Mouse (Mus musculus) lung, postnatal 0 days (tissue): ENCODE measurements around the gene C3ar1. TPM values are rescaled to one million over a fixed set of nuclear protein-coding genes. Genes with fewer than 3 reads are reported as not detected.

Experiments
- ATAC-seq: fragments of 200-750 bp; cut with Nextera tagmentation; 2 replicates; pipeline ENCODE4 v1.8.0; 2017; ENCODE audit warnings: moderate library complexity
- DNase-seq: peaks from one replicate; pipeline ENCODE4 v3.0.0-alpha.2; 2016; ENCODE audit warnings: low spot score
- H3K27ac ChIP-seq: fragments of 300-500 bp; sonication (generic); 2 replicates; pipeline ENCODE4 v1.5.1; 2014; ENCODE audit warnings: antibody characterized with exemption, mild to moderate bottlenecking, low read length, mixed read lengths
- H3K27me3 ChIP-seq: fragments of 300-500 bp; sonication (generic); replicated peaks from 2 replicates; pipeline ENCODE4 v1.6.1; 2014; ENCODE audit warnings: low read length, mixed read lengths; ENCODE audit not compliant: insufficient read depth
- H3K36me3 ChIP-seq: fragments of 300-500 bp; sonication (generic); 2 replicates; pipeline ENCODE4 v1.6.1; 2014; ENCODE audit warnings: low read length, mixed read lengths; ENCODE audit not compliant: insufficient read depth
- H3K4me1 ChIP-seq: fragments of 300-500 bp; sonication (generic); 2 replicates; pipeline ENCODE4 v1.6.1; 2014; ENCODE audit warnings: antibody characterized with exemption, low read depth, low read length, mixed read lengths; ENCODE audit not compliant: insufficient read depth
- H3K4me2 ChIP-seq: fragments of 300-500 bp; sonication (generic); replicated peaks from 2 replicates; pipeline ENCODE4 v1.6.1; 2014; ENCODE audit warnings: low read depth, mild to moderate bottlenecking, low read length, moderate library complexity, mixed read lengths
- H3K4me3 ChIP-seq: fragments of 300-500 bp; sonication (generic); 2 replicates; pipeline ENCODE4 v1.5.1; 2014; ENCODE audit warnings: low read depth, low read length
- H3K9ac ChIP-seq: fragments of 300-500 bp; sonication (generic); replicated peaks from 2 replicates; pipeline ENCODE4 v1.6.1; 2014; ENCODE audit warnings: low read depth, mild to moderate bottlenecking
- H3K9me3 ChIP-seq: fragments of 300-500 bp; sonication (generic); 2 replicates; pipeline ENCODE4 v1.6.1; 2016; ENCODE audit warnings: low read length, mixed read lengths
- CTCF ChIP-seq: IDR thresholded peaks from 2 replicates; pipeline ENCODE4 v1.5.1; 2016; ENCODE audit warnings: antibody characterized with exemption, mild to moderate bottlenecking
- EP300 ChIP-seq: IDR thresholded peaks from 2 replicates; pipeline ENCODE4 v1.6.1; 2016; ENCODE audit warnings: antibody characterized with exemption, mild to moderate bottlenecking, control low read depth
- WGBS: fragments of 180-500 bp; shearing (Covaris S2); extraction: QIAGEN DNeasy Blood & Tissue Kit; methylation state at CpG from one replicate; pipeline ENCODE4 v1.1.7; 2014; 5-methylcytosine and 5-hydroxymethylcytosine counted together
- polyA plus RNA-seq: library from polyadenylated mRNA; unstranded; fragments of >200 nt; fragmentation: Nextera tagmentation; extraction: Ambion mirVana; gene quantifications from 2 replicates; pipeline ENCODE4 v1.2.1, GENCODE M21; 2015

C3ar1 gene
- polyA plus RNA-seq: 3.4 and 3.6 TPM in 2 replicates

DNA sequence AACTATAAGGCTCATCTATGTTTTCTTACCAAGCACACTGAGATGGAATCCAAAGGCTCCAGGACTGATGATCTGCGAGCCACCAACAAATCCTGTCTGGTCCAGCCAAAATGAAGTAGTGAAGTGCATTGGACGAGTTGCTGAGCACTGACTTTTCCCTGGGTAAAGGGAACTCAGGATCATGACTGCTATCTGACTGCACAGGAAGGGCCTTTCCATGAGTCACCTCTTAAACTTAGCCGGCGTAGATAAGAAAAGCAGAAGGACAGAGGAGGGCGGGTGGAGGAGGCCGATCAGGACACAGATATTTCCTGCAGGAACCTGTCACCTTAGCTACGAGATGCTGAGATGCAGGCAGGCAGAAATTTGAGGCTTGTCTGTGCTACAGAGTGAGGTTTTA, at the start of gene C3ar1:
Gene C3ar1 (minus strand): TSS at position 207 of the 400 bp plus-strand sequence.
- Histone ChIP-seq H3K27ac (no peak within 1 kb of the TSS), H3K4me1 (no peaks in the 10 kb centered on the region), H3K9me3 (no peaks in the 10 kb centered on the region), H3K4me2 (no peak within 1 kb of the TSS), H3K4me3 (no peak within 1 kb of the TSS), H3K36me3 (no peaks in the 10 kb centered on the region), H3K27me3 (no peaks in the 10 kb centered on the region), H3K9ac (no peak within 1 kb of the TSS)
- TF ChIP-seq CTCF: no peak
- no peak for TF ChIP-seq EP300
- DNase-seq: no peak
- 36% methylated on average over 7 of the region's 7 CpGs for WGBS
- no peak for ATAC-seq

DNA sequence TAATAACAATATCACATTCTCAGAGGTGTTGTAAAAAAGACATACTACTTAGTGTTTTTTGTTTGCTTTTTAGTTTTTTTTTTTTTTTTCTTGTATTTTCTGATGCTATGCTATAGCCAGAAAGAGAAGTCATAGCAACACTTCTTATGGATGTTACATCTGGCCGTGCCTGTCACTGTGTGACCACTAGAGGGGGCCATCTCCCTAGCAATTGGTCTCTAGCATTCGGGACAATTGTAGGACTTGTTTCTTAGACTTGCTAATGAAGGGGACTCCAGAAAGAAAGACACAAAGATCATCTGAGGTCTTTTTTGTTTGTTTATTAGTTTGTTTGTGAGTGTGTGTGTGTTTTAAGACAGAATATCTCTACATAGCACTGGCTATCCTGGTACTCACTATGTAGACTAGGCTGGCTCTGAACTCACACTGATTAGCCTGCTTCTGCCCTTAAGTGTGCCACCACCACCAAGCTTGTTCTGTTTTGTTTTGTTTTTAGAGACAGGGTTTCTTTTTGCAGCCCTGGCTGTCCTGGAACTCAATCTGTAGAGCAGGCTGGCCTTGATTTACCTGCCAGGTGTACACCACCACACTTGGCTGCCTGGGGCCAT, 36.6 kb upstream of the C3ar1 start:
- no peak for ATAC-seq
- peaks cover 21% of the 10 kb centered on the region; the same call in 1 of the 2 replicates for H3K36me3 ChIP-seq
- H3K4me2 ChIP-seq: no peak overlapping the region
- peak; percentile 68 for DNase-seq
- H3K9ac ChIP-seq: no peak overlapping the region
- no peaks in the 10 kb centered on the region for H3K4me1 ChIP-seq
- H3K9me3 ChIP-seq: no peaks in the 10 kb centered on the region
- TF ChIP-seq CTCF (peak; percentile 85), EP300 (no peak)
- no peak overlapping the region for H3K27ac ChIP-seq
- no peak overlapping the region for H3K4me3 ChIP-seq
- 16% methylated on average over 2 of the region's 2 CpGs for WGBS
- H3K27me3 ChIP-seq: no peaks in the 10 kb centered on the region

DNA sequence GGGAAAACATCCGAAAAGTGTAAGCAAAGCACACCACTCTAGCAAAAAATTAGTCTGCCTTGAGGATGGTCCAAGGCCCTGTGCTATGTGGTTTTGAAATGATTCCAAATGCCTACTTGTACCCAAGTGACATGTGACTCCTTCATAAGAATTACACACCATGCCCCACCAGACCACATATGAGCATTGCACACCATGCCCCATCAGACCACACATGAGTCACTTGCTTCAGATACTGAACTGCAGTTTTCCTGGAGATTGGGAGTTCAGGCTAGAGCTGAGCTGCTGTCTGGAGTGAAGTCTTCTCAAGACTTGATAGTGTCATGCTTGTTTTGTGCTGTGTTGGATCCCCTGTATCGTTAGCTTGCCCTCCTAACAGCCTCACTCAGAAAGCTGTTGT, 33.6 kb upstream of the C3ar1 start:
- no peak overlapping the region for H3K9ac ChIP-seq
- H3K27ac ChIP-seq: no peak overlapping the region
- H3K4me3 ChIP-seq: no peak overlapping the region
- H3K9me3 ChIP-seq: no peaks in the 10 kb centered on the region
- no peaks in the 10 kb centered on the region for H3K4me1 ChIP-seq
- no peak for TF ChIP-seq EP300
- TF ChIP-seq CTCF: no peak
- WGBS: 91% methylated on average over 2 of the region's 2 CpGs
- H3K27me3 ChIP-seq: no peaks in the 10 kb centered on the region
- DNase-seq: no peak
- peaks cover 41% of the 10 kb centered on the region; the same call in 1 of the 2 replicates for H3K36me3 ChIP-seq
- no peak for ATAC-seq
- H3K4me2 ChIP-seq: no peak overlapping the region

DNA sequence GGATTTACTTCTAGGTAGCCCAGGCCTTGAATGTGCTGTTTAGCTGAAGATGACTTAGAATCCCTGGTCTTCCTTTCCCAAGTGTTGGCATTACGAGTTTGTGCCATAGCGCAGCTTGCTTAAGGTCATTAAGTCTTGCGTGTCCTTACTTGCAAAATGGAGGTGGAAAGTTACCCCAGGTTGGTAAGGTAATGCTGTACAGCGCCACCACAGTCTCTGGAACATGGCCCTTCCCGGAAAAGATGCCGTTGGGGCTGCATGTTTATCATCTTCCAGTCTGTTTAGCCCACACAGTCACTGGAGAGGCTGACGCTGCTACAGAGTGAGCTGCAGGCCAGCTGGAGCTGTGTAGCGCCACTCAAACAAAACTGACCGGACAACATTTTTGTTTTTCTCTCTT, 27.6 kb upstream of the C3ar1 start:
- Histone ChIP-seq H3K27ac (no peak overlapping the region), H3K4me3 (no peak overlapping the region), H3K4me2 (no peak overlapping the region), H3K9ac (no peak overlapping the region), H3K9me3 (no peaks in the 10 kb centered on the region), H3K4me1 (no peaks in the 10 kb centered on the region), H3K27me3 (no peaks in the 10 kb centered on the region), H3K36me3 (peaks cover 65% of the 10 kb centered on the region)
- no peak for TF ChIP-seq CTCF
- no peak for TF ChIP-seq EP300
- no peak for DNase-seq
- ATAC-seq: no peak
- 91% methylated on average over 9 of the region's 9 CpGs for WGBS

DNA sequence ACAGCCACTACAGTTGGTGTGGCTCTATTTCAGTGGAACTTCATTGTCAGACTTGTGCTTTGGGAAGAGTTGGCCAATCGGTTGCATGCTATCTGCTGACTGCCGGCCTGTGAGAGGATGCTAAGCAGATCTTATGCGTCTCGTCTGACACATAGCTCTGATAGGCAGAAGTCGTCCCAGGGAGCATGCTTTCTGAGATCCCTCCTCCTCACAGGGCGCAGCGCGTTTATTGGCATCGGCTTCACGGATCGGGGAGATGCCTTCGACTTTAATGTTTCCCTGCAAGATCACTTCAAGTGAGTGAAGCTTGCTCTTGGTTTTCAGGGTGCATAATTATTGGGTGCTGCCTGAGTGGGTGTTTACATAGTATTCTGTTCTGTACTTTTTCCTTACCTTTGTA, 25.3 kb upstream of the C3ar1 start:
- ATAC-seq (no peak), DNase-seq (no peak)
- H3K4me1 ChIP-seq: no peaks in the 10 kb centered on the region
- H3K4me3 ChIP-seq: no peak overlapping the region
- H3K4me2 ChIP-seq: no peak overlapping the region
- no peak overlapping the region for H3K9ac ChIP-seq
- peaks cover 44% of the 10 kb centered on the region for H3K36me3 ChIP-seq
- H3K9me3 ChIP-seq: no peaks in the 10 kb centered on the region
- TF ChIP-seq CTCF: no peak
- no peak for TF ChIP-seq EP300
- WGBS: 90% methylated on average over 12 of the region's 12 CpGs
- H3K27ac ChIP-seq: no peak overlapping the region
- H3K27me3 ChIP-seq: no peaks in the 10 kb centered on the region

DNA sequence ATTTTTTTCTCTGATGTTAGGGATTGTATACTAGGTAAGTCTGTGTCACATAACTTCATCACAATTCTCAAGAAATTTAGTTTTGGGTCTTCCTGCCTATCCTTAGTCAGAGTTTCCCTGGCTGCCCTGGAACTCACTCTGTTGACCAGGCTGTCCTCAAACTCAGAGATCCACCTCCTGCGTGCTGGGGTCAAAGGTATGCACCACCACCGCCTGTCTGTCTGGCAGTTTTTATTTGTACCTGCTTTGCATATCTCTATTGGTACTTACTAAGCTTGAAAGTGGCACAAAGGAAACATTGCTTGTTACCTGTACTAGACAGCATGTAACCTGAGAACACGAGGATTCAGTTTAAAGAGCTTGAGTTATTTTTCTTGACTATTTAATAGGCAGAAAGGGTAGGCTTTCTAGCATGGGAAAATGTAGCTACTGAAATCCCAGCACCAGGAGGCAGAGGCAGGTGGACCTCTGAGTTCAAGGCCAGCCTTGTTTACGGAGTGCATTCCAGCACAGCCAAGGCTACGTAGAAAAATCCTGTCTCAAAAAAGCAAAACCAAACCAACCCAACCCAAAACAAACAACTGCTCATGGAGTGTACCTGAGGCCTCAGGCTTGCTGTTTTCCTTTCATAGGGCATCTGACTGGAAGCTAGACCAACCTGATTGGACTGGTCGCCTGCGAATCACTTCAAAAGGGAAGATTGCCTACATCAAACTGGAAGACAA, 24.0 kb upstream of the C3ar1 start:
- no peak overlapping the region for H3K4me3 ChIP-seq
- no peak overlapping the region for H3K9ac ChIP-seq
- no peak for DNase-seq
- no peaks in the 10 kb centered on the region for H3K9me3 ChIP-seq
- H3K27me3 ChIP-seq: no peaks in the 10 kb centered on the region
- peaks cover 4% of the 10 kb centered on the region; the same call in 1 of the 2 replicates for H3K4me1 ChIP-seq
- TF ChIP-seq CTCF (no peak), EP300 (no peak)
- no peak for ATAC-seq
- whole genome bisulfite sequencing: 75% methylated on average over 7 of the region's 7 CpGs
- H3K27ac ChIP-seq: no peak overlapping the region
- H3K4me2 ChIP-seq: no peak overlapping the region
- H3K36me3 ChIP-seq: peaks cover 41% of the 10 kb centered on the region
